Mouse (Mus musculus): ENCODE data around the gene Fhit. TPM values are rescaled to one million over a fixed set of nuclear protein-coding genes. Genes with fewer than 3 reads are reported as not detected.
"Not testable (repeated sequence)": the region's sequence is repeated elsewhere in the genome, so short reads cannot be mapped to it uniquely, and the experiment has no call there.

Fhit gene
- polyA plus RNA-seq, 1 experiment from 2014 or later = 3.5 TPM

GRCm38 (mm10) chr14:9852041-9852440 is 1309.8 kb downstream of the Fhit start:
- WGBS = 37% methylated on average over 2 of the region's 2 CpGs
- ATAC-seq (replicated peaks; ENCODE audit: low FRiP score) (no peak), DNase-seq (ENCODE audit: low spot score) (no peak)
- H3K9me3 ChIP-seq (ENCODE audit: control insufficient read depth, low read length) = no peaks in the 10 kb centered on the region
- no peak overlapping the region for H3K4me3 ChIP-seq (ENCODE audit: low read depth, low read length)
- H3K4me2 ChIP-seq = no peak overlapping the region
- no peaks in the 10 kb centered on the region for H3K36me3 ChIP-seq (ENCODE audit: control insufficient read depth, insufficient read depth, low read length)
- no peaks in the 10 kb centered on the region for H3K4me1 ChIP-seq (replicated peaks; ENCODE audit: control insufficient read depth, insufficient read depth, low read length)
- no peaks in the 10 kb centered on the region for H3K27me3 ChIP-seq (replicated peaks; ENCODE audit: control insufficient read depth, insufficient read depth, low read length)
- no peak overlapping the region for H3K27ac ChIP-seq (ENCODE audit: low read depth, low read length)
- no peak overlapping the region for H3K9ac ChIP-seq (ENCODE audit: low read depth, low read length)

- Histone ChIP-seq H3K4me3 (ENCODE audit: low read depth, low read length) (no peak overlapping the region), H3K9ac (ENCODE audit: low read depth, low read length) (no peak overlapping the region), H3K27ac (ENCODE audit: low read depth, low read length) (no peak overlapping the region), H3K36me3 (ENCODE audit: control insufficient read depth, insufficient read depth, low read length) (no peaks in the 10 kb centered on the region), H3K4me1 (replicated peaks; ENCODE audit: control insufficient read depth, insufficient read depth, low read length) (no peaks in the 10 kb centered on the region), H3K9me3 (ENCODE audit: control insufficient read depth, low read length) (no peaks in the 10 kb centered on the region), H3K4me2 (no peak overlapping the region), H3K27me3 (replicated peaks; ENCODE audit: control insufficient read depth, insufficient read depth, low read length) (no peaks in the 10 kb centered on the region)
- ATAC-seq (replicated peaks; ENCODE audit: low FRiP score) = no peak
- no peak for DNase-seq (ENCODE audit: low spot score)
Measured at GRCm38 (mm10) chr14:9832290-9832689, 1329.5 kb downstream of the Fhit start.

DNA sequence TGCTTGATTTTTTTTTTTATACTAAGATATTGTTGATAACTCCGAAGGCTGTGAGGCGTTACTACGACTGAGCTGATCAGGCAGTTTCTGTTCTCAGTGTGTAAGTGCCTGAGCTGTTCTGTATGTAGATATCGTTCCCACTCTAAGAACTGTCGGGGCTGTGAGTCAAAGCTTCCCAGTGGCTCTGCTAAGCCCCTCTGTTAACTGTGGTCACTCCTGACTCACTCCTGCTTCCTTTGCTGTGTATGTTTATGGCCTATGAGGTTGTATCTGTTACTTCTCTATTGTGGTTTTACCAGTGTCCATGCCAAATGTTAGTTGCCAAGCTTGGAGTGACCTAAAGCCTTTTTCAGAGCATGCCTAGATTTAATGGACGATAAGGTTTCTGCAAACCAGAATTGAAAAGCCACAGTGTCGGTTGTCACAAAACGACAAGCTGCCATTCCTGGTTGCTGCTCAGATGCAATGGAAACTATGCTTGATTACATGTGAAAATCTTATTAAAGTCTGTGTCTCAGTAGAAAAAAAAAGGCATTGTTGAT is 1333.1 kb downstream of the Fhit start:
- H3K9me3 ChIP-seq (ENCODE audit: control insufficient read depth, low read length); H3K4me1 ChIP-seq (replicated peaks; ENCODE audit: control insufficient read depth, insufficient read depth, low read length); H3K4me2 ChIP-seq; H3K27me3 ChIP-seq (replicated peaks; ENCODE audit: control insufficient read depth, insufficient read depth, low read length); ATAC-seq (replicated peaks; ENCODE audit: low FRiP score); H3K36me3 ChIP-seq (ENCODE audit: control insufficient read depth, insufficient read depth, low read length); DNase-seq (ENCODE audit: low spot score); H3K9ac ChIP-seq (ENCODE audit: low read depth, low read length); H3K27ac ChIP-seq (ENCODE audit: low read depth, low read length); H3K4me3 ChIP-seq (ENCODE audit: low read depth, low read length): not testable (repeated sequence)
- 61% methylated on average over 8 of the region's 8 CpGs for WGBS

DNA sequence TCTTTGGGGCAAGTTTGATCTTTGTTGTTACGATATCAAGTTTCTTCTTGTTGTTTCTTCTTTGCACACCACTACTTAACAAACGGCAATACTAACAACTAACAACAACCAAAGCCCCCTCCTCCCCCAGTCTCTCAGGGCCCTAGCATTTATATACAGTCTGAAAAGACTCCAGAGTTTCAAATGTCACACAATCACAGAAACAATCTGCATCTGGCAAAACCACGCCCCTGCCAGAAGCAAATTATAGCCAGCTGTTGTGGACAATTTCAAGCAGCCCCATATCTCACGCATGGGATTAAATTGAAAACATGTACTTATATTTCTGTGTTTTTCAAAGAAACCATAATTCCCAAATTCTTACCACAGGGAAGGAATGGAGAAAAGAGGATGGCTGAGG is 1345.9 kb downstream of the Fhit start:
- no peaks in the 10 kb centered on the region for H3K27me3 ChIP-seq (replicated peaks; ENCODE audit: control insufficient read depth, insufficient read depth, low read length)
- no peak overlapping the region for H3K4me2 ChIP-seq
- no peak overlapping the region for H3K4me3 ChIP-seq (ENCODE audit: low read depth, low read length)
- no peaks in the 10 kb centered on the region for H3K4me1 ChIP-seq (replicated peaks; ENCODE audit: control insufficient read depth, insufficient read depth, low read length)
- DNase-seq (ENCODE audit: low spot score) = no peak
- no peak overlapping the region for H3K27ac ChIP-seq (ENCODE audit: low read depth, low read length)
- WGBS = 81% methylated on average over 4 of the region's 4 CpGs
- no peak overlapping the region for H3K9ac ChIP-seq (ENCODE audit: low read depth, low read length)
- ATAC-seq (replicated peaks; ENCODE audit: low FRiP score) = no peak
- H3K9me3 ChIP-seq (ENCODE audit: control insufficient read depth, low read length) = no peaks in the 10 kb centered on the region
- H3K36me3 ChIP-seq (ENCODE audit: control insufficient read depth, insufficient read depth, low read length) = no peaks in the 10 kb centered on the region

DNA sequence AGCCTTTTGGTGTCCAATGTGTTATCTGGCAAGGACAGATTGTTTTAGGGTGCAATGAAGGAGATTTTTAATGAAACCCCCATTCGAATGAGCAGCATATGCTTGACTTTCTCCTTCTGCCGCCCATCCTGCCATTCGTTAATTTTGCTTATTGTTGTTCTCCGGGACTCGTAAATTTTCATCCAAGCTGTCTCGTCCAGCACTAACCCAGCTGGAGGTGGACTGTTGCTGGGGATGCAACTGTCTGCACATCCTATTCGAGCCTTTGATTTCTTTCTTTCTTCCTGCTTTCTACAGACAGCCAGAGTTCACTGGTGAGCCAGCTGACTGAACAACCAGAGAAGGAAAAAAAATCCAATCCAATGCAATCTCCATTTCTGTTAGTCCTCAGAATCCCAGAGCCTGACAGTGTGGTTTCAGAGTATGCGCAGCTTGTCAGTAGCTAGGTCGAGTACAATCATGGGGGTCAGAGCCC is 1350.0 kb downstream of the Fhit start:
- no peaks in the 10 kb centered on the region for H3K27me3 ChIP-seq (replicated peaks; ENCODE audit: control insufficient read depth, insufficient read depth, low read length)
- H3K36me3 ChIP-seq (ENCODE audit: control insufficient read depth, insufficient read depth, low read length) = no peaks in the 10 kb centered on the region
- no peaks in the 10 kb centered on the region for H3K4me1 ChIP-seq (replicated peaks; ENCODE audit: control insufficient read depth, insufficient read depth, low read length)
- no peak overlapping the region for H3K4me3 ChIP-seq (ENCODE audit: low read depth, low read length)
- H3K9ac ChIP-seq (ENCODE audit: low read depth, low read length) = no peak overlapping the region
- no peak overlapping the region for H3K27ac ChIP-seq (ENCODE audit: low read depth, low read length)
- ATAC-seq (replicated peaks; ENCODE audit: low FRiP score) (no peak), DNase-seq (ENCODE audit: low spot score) (no peak)
- H3K9me3 ChIP-seq (ENCODE audit: control insufficient read depth, low read length) = no peaks in the 10 kb centered on the region
- H3K4me2 ChIP-seq = no peak overlapping the region
- WGBS = 73% methylated on average over 9 of the region's 9 CpGs

DNA sequence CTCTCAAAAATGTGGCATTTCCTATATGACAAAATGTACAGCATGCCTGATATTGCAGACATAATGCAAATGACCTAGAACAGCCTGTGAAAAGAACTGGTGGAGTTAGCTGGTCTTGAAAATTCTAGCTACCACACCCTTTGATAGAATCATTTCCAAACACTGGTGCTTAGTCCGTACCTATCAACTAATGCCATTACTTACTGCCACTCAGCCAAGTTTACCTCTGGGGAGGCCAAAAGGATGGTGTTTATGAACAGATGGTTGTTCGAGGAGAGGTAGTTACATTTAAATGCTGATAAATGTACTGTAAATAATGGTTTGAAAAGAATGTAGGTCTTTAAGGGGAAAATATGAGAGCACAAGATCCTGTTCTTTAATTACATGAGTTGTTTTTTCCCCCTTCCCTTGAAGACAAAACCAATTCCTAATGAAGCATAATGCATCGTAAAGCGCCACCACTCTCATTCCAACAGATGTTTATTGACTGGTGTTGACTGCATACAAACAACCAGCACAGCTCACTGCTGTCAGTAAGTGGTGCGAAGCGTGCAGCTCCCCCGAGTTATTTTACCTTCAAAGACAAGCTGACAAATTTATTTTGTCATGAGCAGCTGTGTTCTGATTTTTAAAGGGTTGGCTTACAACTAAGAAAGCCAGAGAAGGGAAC is 1350.5 kb downstream of the Fhit start:
- Histone ChIP-seq H3K4me2 (no peak overlapping the region), H3K27me3 (replicated peaks; ENCODE audit: control insufficient read depth, insufficient read depth, low read length) (no peaks in the 10 kb centered on the region), H3K4me1 (replicated peaks; ENCODE audit: control insufficient read depth, insufficient read depth, low read length) (no peaks in the 10 kb centered on the region), H3K9me3 (ENCODE audit: control insufficient read depth, low read length) (no peaks in the 10 kb centered on the region), H3K36me3 (ENCODE audit: control insufficient read depth, insufficient read depth, low read length) (no peaks in the 10 kb centered on the region), H3K4me3 (ENCODE audit: low read depth, low read length) (no peak overlapping the region), H3K9ac (ENCODE audit: low read depth, low read length) (no peak overlapping the region), H3K27ac (ENCODE audit: low read depth, low read length) (no peak overlapping the region)
- WGBS = 82% methylated on average over 7 of the region's 7 CpGs
- no peak for ATAC-seq (replicated peaks; ENCODE audit: low FRiP score)
- DNase-seq (ENCODE audit: low spot score) = no peak

- Histone ChIP-seq H3K4me2 (no peak overlapping the region), H3K27me3 (replicated peaks; ENCODE audit: control insufficient read depth, insufficient read depth, low read length) (no peaks in the 10 kb centered on the region), H3K9ac (ENCODE audit: low read depth, low read length) (no peak overlapping the region), H3K4me1 (replicated peaks; ENCODE audit: control insufficient read depth, insufficient read depth, low read length) (no peaks in the 10 kb centered on the region), H3K27ac (ENCODE audit: low read depth, low read length) (no peak overlapping the region), H3K9me3 (ENCODE audit: control insufficient read depth, low read length) (no peaks in the 10 kb centered on the region), H3K4me3 (ENCODE audit: low read depth, low read length) (no peak overlapping the region), H3K36me3 (ENCODE audit: control insufficient read depth, insufficient read depth, low read length) (no peaks in the 10 kb centered on the region)
- DNase-seq (ENCODE audit: low spot score) = no peak
- ATAC-seq (replicated peaks; ENCODE audit: low FRiP score) = no peak
Measured at GRCm38 (mm10) chr14:9793403-9793802, 1368.4 kb downstream of the Fhit start.

GRCm38 (mm10) chr14:9788402-9788950 is 1373.4 kb downstream of the Fhit start:
- Histone ChIP-seq H3K27me3 (replicated peaks; ENCODE audit: control insufficient read depth, insufficient read depth, low read length) (no peaks in the 10 kb centered on the region), H3K36me3 (ENCODE audit: control insufficient read depth, insufficient read depth, low read length) (no peaks in the 10 kb centered on the region), H3K4me3 (ENCODE audit: low read depth, low read length) (no peak overlapping the region), H3K4me2 (no peak overlapping the region), H3K9ac (ENCODE audit: low read depth, low read length) (no peak overlapping the region), H3K9me3 (ENCODE audit: control insufficient read depth, low read length) (no peaks in the 10 kb centered on the region), H3K27ac (ENCODE audit: low read depth, low read length) (no peak overlapping the region), H3K4me1 (replicated peaks; ENCODE audit: control insufficient read depth, insufficient read depth, low read length) (no peaks in the 10 kb centered on the region)
- 61% methylated on average over 3 of the region's 3 CpGs for WGBS
- DNase-seq (ENCODE audit: low spot score) (no peak), ATAC-seq (replicated peaks; ENCODE audit: low FRiP score) (no peak)

DNA sequence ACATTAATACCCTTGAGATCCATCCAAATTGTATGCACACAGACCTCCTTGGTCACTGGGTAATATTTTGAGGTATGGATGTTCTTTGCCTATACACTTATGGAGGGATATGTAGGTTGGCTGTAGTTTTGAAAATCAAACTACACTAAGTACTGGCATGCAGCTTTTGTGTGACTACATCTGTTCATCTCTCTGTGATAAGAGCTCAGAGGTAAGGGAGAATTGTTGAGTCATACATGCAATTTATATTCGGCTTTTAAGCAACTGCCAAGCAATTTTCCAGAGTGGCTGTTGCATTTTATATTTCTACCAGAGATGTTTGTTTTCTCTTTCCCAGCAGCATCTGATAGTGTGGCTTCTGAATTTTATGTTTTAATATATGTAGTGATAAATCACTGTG is 1374.4 kb downstream of the Fhit start:
- no peaks in the 10 kb centered on the region for H3K9me3 ChIP-seq (ENCODE audit: control insufficient read depth, low read length)
- no peak overlapping the region for H3K4me2 ChIP-seq
- no peak for ATAC-seq (replicated peaks; ENCODE audit: low FRiP score)
- no peak overlapping the region for H3K4me3 ChIP-seq (ENCODE audit: low read depth, low read length)
- 88% methylated on average over 1 of the region's 1 CpGs for WGBS
- no peak overlapping the region for H3K9ac ChIP-seq (ENCODE audit: low read depth, low read length)
- DNase-seq (ENCODE audit: low spot score) = no peak
- no peaks in the 10 kb centered on the region for H3K27me3 ChIP-seq (replicated peaks; ENCODE audit: control insufficient read depth, insufficient read depth, low read length)
- no peaks in the 10 kb centered on the region for H3K4me1 ChIP-seq (replicated peaks; ENCODE audit: control insufficient read depth, insufficient read depth, low read length)
- H3K27ac ChIP-seq (ENCODE audit: low read depth, low read length) = no peak overlapping the region
- H3K36me3 ChIP-seq (ENCODE audit: control insufficient read depth, insufficient read depth, low read length) = no peaks in the 10 kb centered on the region
